Mouse (Mus musculus) heart, postnatal 36 days (tissue): Measurements from ENCODE around the gene Plekhj1. TPM values are rescaled to one million over a fixed set of nuclear protein-coding genes. Genes with fewer than 3 reads are reported as not detected.
"Not testable (repeated sequence)": the region's sequence is repeated elsewhere in the genome, so short reads cannot be mapped to it uniquely, and the experiment has no call there.

Experiments used
- DNase-seq, 2 experiments: peaks; one replicate each; pipeline ENCODE4 v3.0.0; 2021 to 2022
- intact Hi-C: fragments of 180-260 bp; cut with DNase I; formaldehyde crosslinking; loops from one replicate; pipeline ENCODE4 v1.15.1; 2025
- total RNA-seq, 2 experiments: library from RNA; stranded (reverse); gene quantifications; 2 replicates each; pipeline ENCODE4 v1.2.3; 2021

The Plekhj1 gene
- total RNA-seq, 2 experiments from 2014 or later = 29.3 to 31.3 TPM

GRCm38 (mm10) chr10:80827063-80827869 is 28.8 kb upstream of the Plekhj1 start:
- intact Hi-C loops = loop anchor here (2.0 to 5.0 kb wide), 2 partner anchors 26 to 170 kb away; no protein-coding TSS in a partner anchor

GRCm38 (mm10) chr10:80826151-80827062 is 28.0 kb upstream of the Plekhj1 start, which contains the start of gene Oaz1:
Gene Oaz1 (plus strand): TSS chr10:80826656.
- DNase-seq = peak; percentile 98
- intact Hi-C loops = loop anchor here (2.0 to 5.0 kb wide), 2 partner anchors 26 to 171 kb away; no protein-coding TSS in a partner anchor

More at GRCm38 (mm10) chr10:80827063-80827869, 28.8 kb upstream of the Plekhj1 start:
- no peak for DNase-seq

- intact Hi-C loops = loop anchor here (5.0 kb wide), 1 partner anchor 172 kb away; no protein-coding TSS in a partner anchor
- DNase-seq = no peak
Measured at GRCm38 (mm10) chr10:80824827-80825226, 26.4 kb upstream of the Plekhj1 start.

GRCm38 (mm10) chr10:80823847-80824643 is 25.6 kb upstream of the Plekhj1 start:
- intact Hi-C loops = no loop called here

GRCm38 (mm10) chr10:80823316-80823715 is 24.9 kb upstream of the Plekhj1 start:
- intact Hi-C loops = no loop called here
- no peak for DNase-seq

More at GRCm38 (mm10) chr10:80823847-80824643, 25.6 kb upstream of the Plekhj1 start:
- no peak for DNase-seq

GRCm38 (mm10) chr10:80822528-80822927 is 24.1 kb upstream of the Plekhj1 start:
- DNase-seq = no peak
- intact Hi-C loops = loop anchor here (1.0 kb wide), 2 partner anchors 53 to 58 kb away; no protein-coding TSS in a partner anchor

GRCm38 (mm10) chr10:80821991-80822390 is 23.6 kb upstream of the Plekhj1 start:
- intact Hi-C loops = loop anchor here (1.0 kb wide), 2 partner anchors 53 to 58 kb away; no protein-coding TSS in a partner anchor

GRCm38 (mm10) chr10:80819406-80819805 is 21.0 kb upstream of the Plekhj1 start:
- DNase-seq = no peak
- intact Hi-C loops = no loop called here

More at GRCm38 (mm10) chr10:80821991-80822390, 23.6 kb upstream of the Plekhj1 start:
- no peak for DNase-seq

GRCm38 (mm10) chr10:80818599-80819281 is 20.3 kb upstream of the Plekhj1 start:
- intact Hi-C loops = no loop called here

GRCm38 (mm10) chr10:80817955-80818354 is 19.5 kb upstream of the Plekhj1 start:
- intact Hi-C loops = loop anchor here (2.0 kb wide), 1 partner anchor 69 kb away; no protein-coding TSS in a partner anchor
- not testable (repeated sequence) for DNase-seq

More at GRCm38 (mm10) chr10:80818599-80819281, 20.3 kb upstream of the Plekhj1 start:
- DNase-seq = no peak

GRCm38 (mm10) chr10:80817164-80817563 is 18.7 kb upstream of the Plekhj1 start:
- intact Hi-C loops = loop anchor here (2.0 kb wide), 1 partner anchor 68 kb away; no protein-coding TSS in a partner anchor
- no peak for DNase-seq

GRCm38 (mm10) chr10:80816303-80816702 is 17.9 kb upstream of the Plekhj1 start:
- DNase-seq = not testable (repeated sequence)
- intact Hi-C loops = loop anchor here (2.0 kb wide), 1 partner anchor 68 kb away; no protein-coding TSS in a partner anchor

- intact Hi-C loops = no loop called here
- DNase-seq = no peak
Measured at GRCm38 (mm10) chr10:80814800-80815199, 16.4 kb upstream of the Plekhj1 start.

GRCm38 (mm10) chr10:80813366-80813765 is 14.9 kb upstream of the Plekhj1 start, which contains the start of gene Jsrp1:
Gene Jsrp1 (minus strand): TSS chr10:80813498.
- intact Hi-C loops = no loop called here
- no peak for DNase-seq

GRCm38 (mm10) chr10:80812391-80813041 is 14.1 kb upstream of the Plekhj1 start:
- intact Hi-C loops = no loop called here
- no peak for DNase-seq

- no peak for DNase-seq
- intact Hi-C loops = no loop called here
Measured at GRCm38 (mm10) chr10:80810084-80810483, 11.7 kb upstream of the Plekhj1 start.

- intact Hi-C loops = no loop called here
Measured at GRCm38 (mm10) chr10:80808985-80809632, 10.7 kb upstream of the Plekhj1 start.

More at GRCm38 (mm10) chr10:80808985-80809632, 10.7 kb upstream of the Plekhj1 start:
- DNase-seq = no peak
